Mouse (Mus musculus) lung, postnatal 0 days (tissue): Measurements from ENCODE around the gene BC067074.

Source experiments
- CTCF ChIP-seq: IDR thresholded peaks from 2 replicates; pipeline ENCODE4 v1.5.1; 2016; ENCODE audit warnings: antibody characterized with exemption, mild to moderate bottlenecking
- EP300 ChIP-seq: IDR thresholded peaks from 2 replicates; pipeline ENCODE4 v1.6.1; 2016; ENCODE audit warnings: antibody characterized with exemption, mild to moderate bottlenecking, control low read depth

GRCm38 (mm10) chr13:113365976-113366375 lies 73.0 kb downstream of the BC067074 start:
- TF ChIP-seq CTCF: no peak
- no peak for TF ChIP-seq EP300
